Mouse (Mus musculus) fat pad, adult 2 months (tissue): ENCODE results near the gene Zfp983.
"Not testable (repeated sequence)": the region's sequence is repeated elsewhere in the genome, so short reads cannot be mapped to it uniquely, and the experiment has no call there.

Source experiments
- DNase-seq: peaks from one replicate; pipeline ENCODE4 v3.0.0-alpha.2; 2011; ENCODE audit warnings: low read depth, low spot score; ENCODE audit errors: extremely low read depth

The Zfp983 gene

DNA sequence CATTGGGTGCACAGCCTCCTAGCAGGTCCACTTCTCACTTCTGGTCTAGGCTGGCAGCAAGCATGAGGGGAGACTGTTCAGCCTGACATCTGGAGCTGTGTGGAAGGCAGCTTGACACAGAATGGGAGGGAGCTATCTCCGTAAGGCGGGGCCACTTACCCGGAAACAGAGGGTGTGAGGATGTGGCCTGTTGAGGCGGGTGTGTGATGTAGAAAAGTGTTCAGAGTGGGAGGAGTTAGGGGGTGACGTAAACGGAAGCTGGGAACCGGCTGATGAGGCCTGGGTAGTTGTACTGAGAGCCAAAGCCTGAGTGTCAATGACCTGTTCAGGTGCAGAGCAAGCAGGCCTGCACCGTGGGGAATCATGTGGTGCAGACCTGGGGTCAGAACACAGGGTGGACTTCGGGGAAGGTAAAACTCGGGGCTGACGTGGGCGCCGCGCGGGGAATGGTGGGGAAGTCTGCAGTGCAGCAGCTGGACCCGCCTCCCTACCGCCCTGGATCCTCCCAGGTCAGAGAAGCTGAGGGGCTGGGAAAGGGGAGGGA, at the start of gene Zfp983:
Gene Zfp983 (plus strand): TSS at position 261 of the 544 bp plus-strand sequence.
- DNase-seq: peak; percentile 43

DNA sequence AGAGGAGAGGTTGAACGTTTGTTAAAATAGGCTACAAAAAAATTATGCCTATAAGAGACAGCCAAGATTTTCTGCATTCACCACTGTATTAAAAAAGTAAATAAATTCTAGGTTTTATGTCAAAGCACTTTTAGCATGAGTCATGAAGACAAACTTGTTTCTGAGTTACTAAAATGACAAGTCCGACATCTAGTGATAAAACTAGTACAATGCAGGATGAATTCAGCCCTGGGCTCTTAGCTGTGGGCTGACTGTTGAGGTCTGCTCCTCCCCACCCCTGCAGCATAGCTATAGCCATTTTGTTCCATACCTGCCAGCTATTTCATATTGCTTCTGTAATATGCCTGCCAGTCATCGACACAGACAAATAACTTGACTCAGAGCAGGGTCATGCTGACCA, 34.1 kb upstream of the Zfp983 start:
- DNase-seq: no peak

DNA sequence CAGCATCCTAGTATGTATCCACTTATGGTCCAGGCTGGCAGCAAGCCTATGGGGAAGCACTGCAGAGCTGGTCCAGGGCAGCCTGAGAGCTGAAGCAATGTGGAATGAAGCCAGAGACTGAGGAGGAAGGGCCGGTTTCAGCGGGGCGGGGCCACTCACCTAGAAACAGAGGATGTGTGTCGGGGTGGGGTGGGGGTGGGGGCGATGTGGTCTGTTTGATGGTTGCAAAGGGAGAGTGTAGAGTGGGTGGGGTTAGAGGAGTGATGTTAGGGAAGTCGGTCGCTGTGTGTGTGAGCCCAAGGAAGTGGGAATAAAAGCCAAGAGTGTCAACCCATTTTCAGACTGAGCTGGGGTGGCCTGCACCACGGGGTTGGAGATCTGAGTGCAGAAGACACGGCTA, 33.1 kb upstream of the Zfp983 start:
- no peak for DNase-seq

DNA sequence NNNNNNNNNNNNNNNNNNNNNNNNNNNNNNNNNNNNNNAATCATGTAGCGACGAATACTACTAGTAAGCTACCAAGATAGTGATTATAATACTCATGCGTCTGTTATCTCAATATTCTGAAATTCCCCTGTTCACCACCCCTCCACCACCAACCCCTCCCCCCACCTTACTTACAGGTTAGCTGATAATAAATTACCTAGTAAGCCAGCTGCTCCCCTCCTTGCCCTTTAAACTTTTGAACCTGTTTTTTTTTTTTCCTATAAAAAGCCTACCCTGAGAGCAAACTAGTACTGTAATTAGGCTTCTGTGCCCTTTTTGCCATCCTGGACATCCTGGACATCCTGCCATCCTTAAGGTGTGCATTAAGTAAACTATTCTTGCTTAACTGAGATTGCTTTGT, 26.8 kb upstream of the Zfp983 start:
- DNase-seq: no peak

DNA sequence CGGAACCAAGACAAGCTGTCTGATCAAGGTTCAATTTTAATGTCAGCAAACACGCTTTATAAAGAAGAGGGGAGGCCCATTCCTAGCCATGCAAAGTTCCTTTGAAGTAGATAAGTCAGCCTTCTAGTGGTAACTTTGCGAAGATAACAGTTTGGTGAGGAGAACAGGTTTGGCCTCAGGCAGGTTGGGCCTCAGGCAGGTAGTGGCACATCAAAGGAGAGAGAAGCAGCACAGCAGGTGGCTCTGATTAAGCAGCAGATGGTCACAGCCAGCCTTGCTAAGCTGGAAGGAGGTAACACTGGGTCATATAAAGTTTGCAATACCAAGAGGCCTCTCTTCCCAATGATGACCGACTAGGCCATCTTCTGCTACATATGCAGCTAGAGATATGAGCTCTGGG, 14.7 kb upstream of the Zfp983 start:
- not testable (repeated sequence) for DNase-seq

DNA sequence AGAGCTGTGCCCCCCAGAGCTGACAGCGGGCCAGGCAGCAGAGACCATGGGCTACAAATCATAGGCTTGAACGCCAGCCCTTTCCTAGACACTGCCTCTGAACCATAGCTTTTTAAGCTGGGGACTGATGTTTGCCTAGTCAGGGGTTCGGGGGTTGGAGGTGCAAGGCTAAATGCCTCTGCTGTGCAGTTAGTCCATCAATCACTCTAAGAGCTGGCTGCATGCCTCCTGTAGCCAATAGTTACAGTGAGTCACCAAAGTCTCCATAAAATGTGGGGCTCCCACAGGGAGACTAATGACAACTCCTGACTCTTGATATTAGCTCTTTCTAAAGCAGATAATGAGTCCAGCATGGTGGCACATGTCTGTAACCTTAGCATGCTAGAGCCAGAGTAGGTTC, 1.6 kb upstream of the Zfp983 start:
- no peak for DNase-seq

DNA sequence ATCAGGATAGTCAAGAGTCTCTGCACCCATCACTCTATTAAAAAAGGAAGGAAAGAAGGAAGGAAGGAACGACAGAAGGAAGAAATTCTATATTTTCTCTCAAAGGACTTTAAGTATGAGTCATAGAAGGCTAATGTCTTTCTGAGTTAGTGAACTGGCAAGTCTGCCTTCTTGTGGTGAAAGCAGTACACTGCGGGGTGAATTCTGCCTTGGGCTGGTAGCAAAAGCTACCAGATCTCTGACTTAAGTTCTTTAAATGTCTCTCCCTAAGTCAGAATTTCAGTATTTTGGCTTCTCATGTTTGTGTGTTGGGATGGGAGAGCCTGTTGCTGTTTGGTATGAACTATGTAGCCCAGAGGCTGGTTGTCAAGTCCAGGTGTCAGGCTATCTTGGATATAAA, 488 bp upstream of the Zfp983 start:
- DNase-seq: no peak

DNA sequence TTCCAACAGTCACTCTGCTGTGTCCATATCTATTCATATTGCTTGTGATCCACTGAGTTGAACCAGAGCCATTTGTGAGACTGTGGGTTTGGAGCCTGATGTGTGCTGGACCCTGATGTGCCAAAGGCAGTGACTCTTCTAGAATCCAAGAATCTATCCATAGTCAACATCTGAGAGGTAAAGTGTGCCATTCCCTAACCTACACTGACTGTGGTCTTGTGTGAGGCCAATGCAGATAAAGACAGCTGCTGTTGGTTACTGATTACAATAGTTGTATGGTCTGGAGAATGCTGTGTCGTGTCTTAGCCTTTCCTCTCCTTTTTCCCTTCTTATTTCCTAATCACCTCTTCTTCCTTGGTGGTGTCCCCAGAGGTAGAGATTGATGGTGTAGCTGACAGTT, 28.4 kb downstream of the Zfp983 start:
- not testable (repeated sequence) for DNase-seq

DNA sequence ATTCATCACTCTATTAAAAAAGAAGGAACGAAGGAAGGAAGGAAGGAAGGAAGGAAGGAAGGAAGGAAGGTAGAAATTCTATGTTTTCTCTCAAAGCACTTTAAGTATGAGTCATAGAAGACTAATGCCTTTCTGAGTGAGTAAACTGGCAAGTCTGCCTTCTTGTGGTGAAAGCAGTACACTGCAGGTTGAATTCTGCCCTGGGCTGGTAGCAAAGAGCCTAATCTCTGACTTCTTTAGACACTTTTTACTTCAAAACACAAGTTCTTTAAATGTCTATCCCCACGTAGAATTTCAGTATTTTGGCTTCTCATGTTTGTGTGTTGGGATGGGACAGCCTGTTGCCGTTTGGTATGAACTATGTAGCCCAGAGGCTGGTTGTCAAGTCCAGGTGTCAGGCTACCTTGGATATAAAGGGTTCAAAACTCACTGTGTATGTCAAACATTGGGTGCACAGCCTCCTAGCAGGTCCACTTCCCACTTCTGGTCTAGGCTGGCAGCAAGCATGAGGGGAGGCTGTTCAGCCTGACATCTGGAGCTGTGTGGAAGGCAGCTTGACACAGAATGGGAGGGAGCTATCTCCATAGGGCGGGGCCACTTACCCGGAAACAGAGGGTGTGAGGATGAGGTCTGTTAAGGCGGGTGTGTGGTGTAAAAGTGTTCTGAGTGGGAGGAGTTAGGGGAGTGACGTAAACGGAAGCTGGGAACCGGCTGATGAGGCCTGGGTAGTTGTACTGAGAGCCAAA, 29.0 kb downstream of the Zfp983 start:
- peak; percentile 49 for DNase-seq

DNA sequence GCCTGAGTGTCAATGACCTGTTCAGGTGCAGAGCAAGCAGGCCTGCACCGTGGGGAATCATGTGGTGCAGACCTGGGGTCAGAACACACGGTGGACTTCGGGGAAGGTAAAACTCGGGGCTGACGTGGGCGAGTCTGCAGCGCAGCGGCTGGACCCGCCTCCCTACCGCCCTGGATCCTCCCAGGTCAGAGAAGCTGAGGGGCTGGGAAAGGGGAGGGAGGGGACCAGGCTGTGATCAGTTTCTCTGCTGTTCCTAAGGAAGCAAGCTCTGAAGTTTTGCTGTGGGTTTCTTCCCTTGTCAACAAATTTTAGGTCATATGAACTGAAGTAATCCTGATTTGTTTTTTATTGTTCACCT, 29.6 kb downstream of the Zfp983 start:
- DNase-seq: not testable (repeated sequence)

DNA sequence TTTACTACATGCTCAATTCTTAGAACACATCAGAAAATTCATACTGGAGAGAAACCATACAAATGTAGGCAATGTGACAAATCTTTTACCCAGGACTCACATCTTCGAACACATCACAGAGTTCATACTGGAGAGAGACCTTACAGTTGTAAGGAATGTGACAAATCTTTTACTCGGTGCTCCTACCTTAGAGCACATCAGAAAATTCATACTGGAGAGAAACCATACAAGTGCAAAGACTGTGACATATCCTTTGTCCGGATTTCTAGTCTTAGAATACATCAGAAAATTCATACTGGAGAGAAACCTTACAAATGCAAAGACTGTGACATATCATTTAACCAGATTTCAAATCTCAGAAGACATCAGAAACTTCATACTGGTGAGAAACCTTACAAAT, 41.1 kb downstream of the Zfp983 start, which contains the start of gene Gm10226:
Gene Gm10226 (plus strand): TSS at position 301 of the 400 bp plus-strand sequence.
- DNase-seq: no peak

DNA sequence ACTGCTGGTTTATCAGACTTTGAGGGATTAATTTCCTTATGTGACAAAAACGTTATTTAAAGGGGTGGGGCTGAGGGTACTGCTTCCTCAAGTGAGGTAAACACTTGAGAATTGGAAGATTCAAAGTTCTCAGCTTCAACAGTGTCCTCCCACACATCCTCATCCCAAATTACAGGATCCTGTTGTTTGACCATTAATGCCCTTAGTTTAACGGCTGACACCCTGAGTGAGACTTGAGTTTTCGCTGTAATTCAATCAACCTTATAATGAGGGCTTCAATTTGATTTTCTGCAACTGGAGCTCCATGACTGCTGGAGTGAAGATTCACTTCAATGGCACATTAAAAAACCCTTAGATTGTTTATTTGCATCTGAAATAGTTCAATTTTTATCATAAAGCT, 42.9 kb downstream of the Zfp983 start:
- no peak for DNase-seq

DNA sequence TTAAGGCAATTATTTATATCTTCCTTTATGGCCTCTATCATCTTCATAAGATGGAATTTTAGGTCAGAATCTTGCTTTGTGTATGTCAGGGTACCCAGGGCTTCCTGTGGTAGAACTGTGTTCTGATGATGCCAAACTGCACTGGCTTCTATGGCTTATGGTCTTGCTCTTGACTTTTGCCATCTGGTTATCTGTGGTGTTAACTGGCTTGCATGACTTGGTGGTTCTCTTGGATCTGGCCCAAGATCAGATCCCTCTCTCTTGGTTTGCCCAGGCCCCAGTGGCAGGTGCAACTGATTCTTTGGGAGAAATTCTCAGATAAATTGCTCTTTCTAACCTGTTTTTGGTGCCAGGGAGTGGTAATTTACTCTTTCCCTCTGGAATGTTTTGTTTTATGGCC, 45.6 kb downstream of the Zfp983 start:
- DNase-seq: no peak

DNA sequence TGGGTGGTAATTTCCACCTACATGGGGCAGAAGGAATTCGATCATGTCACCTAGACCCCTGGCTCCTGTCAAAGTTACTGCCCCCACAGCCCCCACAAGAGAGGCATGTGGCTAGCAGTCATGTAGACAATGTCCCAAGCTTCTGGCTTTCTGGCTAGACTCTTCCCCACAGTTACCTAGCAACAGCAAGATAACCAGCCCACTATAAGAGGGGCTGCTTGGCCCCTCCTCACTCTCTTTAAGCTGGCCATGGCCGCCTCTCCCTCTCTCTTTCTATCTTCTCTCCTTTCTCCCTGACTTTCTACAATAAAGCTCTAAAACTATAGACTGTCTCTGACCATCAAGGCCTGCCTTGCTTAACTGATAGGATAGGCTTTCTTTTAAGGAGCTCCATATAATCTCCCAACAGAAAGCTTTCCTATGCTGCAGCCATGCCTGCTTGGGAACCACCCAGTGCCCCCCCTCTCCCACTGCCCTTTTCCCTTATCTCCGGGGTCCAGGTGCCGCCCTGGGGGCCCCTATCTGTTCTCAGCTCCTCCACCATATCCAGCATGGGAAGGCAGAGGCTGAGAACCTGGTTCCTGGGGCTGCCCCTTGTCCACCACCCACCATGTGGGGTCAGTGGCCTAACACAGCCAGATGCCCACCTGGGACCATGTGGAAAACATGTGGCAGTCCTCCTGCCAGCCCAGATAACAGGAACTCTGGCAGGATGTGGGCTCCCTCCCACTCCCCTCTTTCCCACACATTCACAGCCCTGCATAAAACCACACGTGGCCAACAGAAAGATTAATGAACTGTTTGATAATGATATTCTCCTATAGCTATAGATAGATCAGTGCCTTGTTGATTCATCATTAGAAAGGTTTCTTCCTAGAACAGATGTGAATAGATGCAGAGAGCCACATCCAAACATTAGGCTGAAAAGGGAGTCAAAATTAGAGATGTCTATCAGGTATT, 52.1 kb downstream of the Zfp983 start:
- DNase-seq: no peak

DNA sequence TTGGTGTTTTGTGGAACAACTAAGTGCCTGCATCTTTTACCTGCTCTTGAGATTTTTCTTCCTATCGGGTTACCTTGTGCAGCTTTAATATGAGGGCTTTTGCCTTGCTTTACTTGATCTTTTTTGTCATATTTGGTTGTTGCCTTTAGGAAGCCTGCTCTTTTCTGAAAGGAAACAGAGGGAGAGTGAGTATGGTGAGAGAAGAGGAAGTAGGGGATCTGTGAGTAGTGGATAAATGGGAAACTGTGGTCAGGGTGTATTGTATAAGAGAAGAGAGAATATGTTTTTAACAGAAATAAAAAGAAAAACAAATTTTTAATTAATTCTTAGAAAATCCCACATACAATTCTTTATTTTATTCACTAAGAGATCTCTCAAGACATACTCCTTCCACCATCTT, 53.0 kb downstream of the Zfp983 start:
- no peak for DNase-seq

DNA sequence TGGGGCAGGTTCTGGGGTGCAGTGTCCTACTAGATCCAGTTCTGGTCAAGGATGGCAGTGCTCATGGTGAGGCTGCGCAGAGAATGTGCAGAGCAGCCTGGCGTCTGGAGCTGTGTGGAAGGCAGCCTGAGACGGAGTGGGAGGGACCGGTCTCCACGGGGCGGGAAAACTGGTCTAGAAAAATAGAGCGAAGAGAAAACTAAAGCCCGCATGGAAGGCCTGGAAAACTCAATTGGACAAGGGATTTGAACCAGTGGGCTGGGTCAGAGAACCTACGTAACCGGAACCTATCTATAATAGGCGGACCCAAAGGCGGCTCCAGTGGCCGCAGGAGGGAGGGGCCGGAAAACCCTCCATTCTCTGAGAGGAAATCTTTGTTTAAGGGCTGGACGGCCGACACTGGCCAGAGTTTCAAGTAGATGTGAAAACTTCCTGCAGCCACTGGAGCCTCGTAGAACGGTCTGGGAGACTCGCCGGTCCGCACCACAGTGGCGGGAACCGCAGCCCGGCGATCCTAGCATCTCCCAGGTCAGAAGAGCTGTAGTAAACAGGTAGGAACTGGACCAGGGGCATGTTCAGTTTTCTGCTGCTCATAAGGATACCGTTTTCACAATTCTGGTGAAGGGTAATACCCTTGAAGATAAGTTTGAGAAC, 57.0 kb downstream of the Zfp983 start, which contains the start of gene Zfp760:
Gene Zfp760 (plus strand): TSS at position 399 of the 654 bp plus-strand sequence.
- DNase-seq: peak; percentile 71

DNA sequence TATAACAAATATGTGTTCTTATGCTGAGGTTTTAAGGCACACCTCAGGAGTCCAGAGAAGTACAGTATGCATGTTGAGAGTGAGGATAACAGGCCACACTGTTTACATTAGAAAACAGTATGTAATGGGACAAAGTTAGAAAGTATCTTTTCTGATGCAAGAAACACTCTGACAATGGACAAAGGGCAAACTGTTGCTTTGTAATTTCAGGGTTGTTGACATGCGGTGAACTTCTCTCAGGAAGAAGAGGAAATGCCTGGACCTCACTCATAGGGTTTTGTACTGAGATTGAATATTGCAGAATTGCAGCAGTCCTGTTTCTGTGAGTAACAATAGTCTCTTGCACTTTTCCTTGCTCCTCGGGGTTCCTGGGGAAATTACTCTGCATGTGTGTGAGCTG, 58.0 kb downstream of the Zfp983 start:
- DNase-seq: no peak
